Mouse (Mus musculus): ENCODE results near the gene Tmem11. TPM values are rescaled to one million over a fixed set of nuclear protein-coding genes. Genes with fewer than 3 reads are reported as not detected.

Tmem11 gene
- polyA plus RNA-seq, 1 experiment: 55.5 TPM

- Histone ChIP-seq H3K27ac (ENCODE audit: insufficient read depth, low read depth, low read length) (peak within 1 kb of the TSS; percentile 80), H3K4me1 (ENCODE audit: control insufficient read depth, insufficient read depth, insufficient read length, low read length) (peaks cover 4% of the 10 kb centered on the region; the same call in 1 of the 2 replicates), H3K27me3 (ENCODE audit: control insufficient read depth, insufficient read depth, low read length) (no peaks in the 10 kb centered on the region), H3K4me3 (ENCODE audit: low read depth, low read length) (peak within 1 kb of the TSS; percentile 70), H3K36me3 (ENCODE audit: control insufficient read depth, insufficient read depth, low read length) (no peaks in the 10 kb centered on the region)
- TF ChIP-seq POLR2A (IDR thresholded peaks at IDR 0.05; ENCODE audit: low read depth, low read length): no peak; the same call in 1 of the 2 replicates
- TF ChIP-seq CTCF (IDR thresholded peaks at IDR 0.05; ENCODE audit: extremely low read depth, insufficient read length, insufficient replicate concordance, low read depth, low read length): no peak
- WGBS: under 1% methylated on average over 34 of the region's 34 CpGs
Measured at GRCm38 (mm10) chr11:60830433-60831052, 48.5 kb downstream of the Tmem11 start, which contains the start of gene Dhrs7b. Gene Dhrs7b (plus strand): TSS chr11:60830631.

DNA sequence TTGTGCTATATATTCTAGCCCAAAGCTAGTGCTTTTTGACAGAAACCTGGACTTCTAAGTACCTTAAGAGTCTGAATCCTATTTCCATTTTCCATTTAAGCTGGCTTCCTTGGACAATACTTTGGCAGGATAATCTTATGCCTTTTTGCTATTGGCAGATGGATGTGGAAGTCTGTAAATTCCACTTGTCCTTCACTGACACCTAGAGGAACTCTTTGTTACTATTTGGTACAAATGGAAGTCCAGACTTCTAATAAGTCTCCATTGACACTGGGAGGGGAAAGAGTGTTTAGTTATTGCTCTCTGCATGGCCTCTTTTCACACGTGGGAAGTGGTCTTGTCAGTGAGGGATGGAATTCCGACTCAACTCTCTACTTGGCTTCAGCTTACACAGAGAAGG, 50.2 kb downstream of the Tmem11 start:
- no peaks in the 10 kb centered on the region for H3K27me3 ChIP-seq (ENCODE audit: control insufficient read depth, insufficient read depth, low read length)
- WGBS: 20% methylated on average over 2 of the region's 2 CpGs
- no peak overlapping the region for H3K4me3 ChIP-seq (ENCODE audit: low read depth, low read length)
- H3K4me1 ChIP-seq (ENCODE audit: control insufficient read depth, insufficient read depth, insufficient read length, low read length): peaks cover 4% of the 10 kb centered on the region; the same call in 1 of the 2 replicates
- H3K27ac ChIP-seq (ENCODE audit: insufficient read depth, low read depth, low read length): no peak overlapping the region
- TF ChIP-seq CTCF (IDR thresholded peaks at IDR 0.05; ENCODE audit: extremely low read depth, insufficient read length, insufficient replicate concordance, low read depth, low read length) (no peak), POLR2A (IDR thresholded peaks at IDR 0.05; ENCODE audit: low read depth, low read length) (no peak)
- H3K36me3 ChIP-seq (ENCODE audit: control insufficient read depth, insufficient read depth, low read length): no peaks in the 10 kb centered on the region

GRCm38 (mm10) chr11:60827241-60827945, 51.7 kb downstream of the Tmem11 start:
- 56% methylated on average over 4 of the region's 4 CpGs for WGBS
- H3K27me3 ChIP-seq (ENCODE audit: control insufficient read depth, insufficient read depth, low read length): no peaks in the 10 kb centered on the region
- no peak for TF ChIP-seq CTCF (IDR thresholded peaks at IDR 0.05; ENCODE audit: extremely low read depth, insufficient read length, insufficient replicate concordance, low read depth, low read length)
- no peak for TF ChIP-seq POLR2A (IDR thresholded peaks at IDR 0.05; ENCODE audit: low read depth, low read length)
- peaks cover 4% of the 10 kb centered on the region; the same call in 1 of the 2 replicates for H3K4me1 ChIP-seq (ENCODE audit: control insufficient read depth, insufficient read depth, insufficient read length, low read length)
- H3K36me3 ChIP-seq (ENCODE audit: control insufficient read depth, insufficient read depth, low read length): no peaks in the 10 kb centered on the region
- H3K4me3 ChIP-seq (ENCODE audit: low read depth, low read length): no peak overlapping the region
- H3K27ac ChIP-seq (ENCODE audit: insufficient read depth, low read depth, low read length): no peak overlapping the region

DNA sequence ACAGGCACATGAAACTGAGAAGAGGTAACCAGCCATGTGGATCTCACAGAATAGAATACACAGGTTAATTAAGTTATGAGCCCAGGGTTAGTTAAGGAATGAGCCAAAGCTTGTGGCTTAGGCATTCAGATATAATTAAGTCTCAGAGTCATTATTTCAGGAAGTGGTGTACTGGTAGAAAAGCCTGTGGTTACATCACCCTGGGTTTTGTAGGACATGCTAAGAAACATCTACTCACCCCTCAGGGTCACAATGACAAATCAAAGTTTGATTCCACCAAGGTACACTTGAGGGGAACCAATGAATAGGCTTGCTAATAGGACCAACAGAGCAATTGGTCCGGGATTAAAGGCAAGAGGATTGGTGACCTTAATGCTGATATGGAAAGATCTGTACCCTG, 52.4 kb downstream of the Tmem11 start:
- WGBS: 41% methylated on average over 1 of the region's 1 CpGs
- no peak for TF ChIP-seq POLR2A (IDR thresholded peaks at IDR 0.05; ENCODE audit: low read depth, low read length)
- TF ChIP-seq CTCF (IDR thresholded peaks at IDR 0.05; ENCODE audit: extremely low read depth, insufficient read length, insufficient replicate concordance, low read depth, low read length): no peak
- H3K4me1 ChIP-seq (ENCODE audit: control insufficient read depth, insufficient read depth, insufficient read length, low read length): peaks cover 4% of the 10 kb centered on the region; the same call in 1 of the 2 replicates
- H3K4me3 ChIP-seq (ENCODE audit: low read depth, low read length): no peak overlapping the region
- no peaks in the 10 kb centered on the region for H3K27me3 ChIP-seq (ENCODE audit: control insufficient read depth, insufficient read depth, low read length)
- H3K36me3 ChIP-seq (ENCODE audit: control insufficient read depth, insufficient read depth, low read length): no peaks in the 10 kb centered on the region
- H3K27ac ChIP-seq (ENCODE audit: insufficient read depth, low read depth, low read length): no peak overlapping the region

DNA sequence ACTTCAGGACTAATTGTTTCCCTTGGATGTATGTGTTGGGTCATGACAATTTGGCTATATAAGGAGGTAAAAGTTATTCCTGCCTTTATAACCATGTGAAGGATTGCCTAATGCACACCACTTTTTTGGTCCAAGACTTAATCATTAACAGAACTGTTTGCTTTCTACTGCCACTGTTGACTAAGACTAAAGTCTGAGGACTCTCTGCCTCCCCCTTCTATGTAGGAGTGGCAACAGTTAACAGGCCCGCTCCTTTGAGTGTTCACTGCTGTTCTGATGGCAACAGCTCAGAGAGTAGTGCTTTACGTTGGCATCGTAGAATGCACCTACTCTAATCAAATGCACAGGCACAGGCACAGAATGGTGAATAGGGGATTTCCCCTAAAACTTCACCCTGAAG, 53.9 kb downstream of the Tmem11 start:
- no peak for TF ChIP-seq CTCF (IDR thresholded peaks at IDR 0.05; ENCODE audit: extremely low read depth, insufficient read length, insufficient replicate concordance, low read depth, low read length)
- no peak for TF ChIP-seq POLR2A (IDR thresholded peaks at IDR 0.05; ENCODE audit: low read depth, low read length)
- 19% methylated on average over 3 of the region's 3 CpGs for WGBS
- H3K36me3 ChIP-seq (ENCODE audit: control insufficient read depth, insufficient read depth, low read length): no peaks in the 10 kb centered on the region
- no peaks in the 10 kb centered on the region for H3K27me3 ChIP-seq (ENCODE audit: control insufficient read depth, insufficient read depth, low read length)
- no peaks in the 10 kb centered on the region; the same call in 1 of the 2 replicates for H3K4me1 ChIP-seq (ENCODE audit: control insufficient read depth, insufficient read depth, insufficient read length, low read length)
- H3K27ac ChIP-seq (ENCODE audit: insufficient read depth, low read depth, low read length): peak overlapping the region; percentile 53
- no peak overlapping the region for H3K4me3 ChIP-seq (ENCODE audit: low read depth, low read length)

- Histone ChIP-seq H3K4me1 (ENCODE audit: control insufficient read depth, insufficient read depth, insufficient read length, low read length) (no peaks in the 10 kb centered on the region; the same call in 1 of the 2 replicates), H3K4me3 (ENCODE audit: low read depth, low read length) (no peak overlapping the region), H3K27ac (ENCODE audit: insufficient read depth, low read depth, low read length) (no peak overlapping the region), H3K27me3 (ENCODE audit: control insufficient read depth, insufficient read depth, low read length) (no peaks in the 10 kb centered on the region), H3K36me3 (ENCODE audit: control insufficient read depth, insufficient read depth, low read length) (no peaks in the 10 kb centered on the region)
- TF ChIP-seq CTCF (IDR thresholded peaks at IDR 0.05; ENCODE audit: extremely low read depth, insufficient read length, insufficient replicate concordance, low read depth, low read length) (no peak), POLR2A (IDR thresholded peaks at IDR 0.05; ENCODE audit: low read depth, low read length) (no peak)
- WGBS: 73% methylated on average over 2 of the region's 2 CpGs
Measured at GRCm38 (mm10) chr11:60823771-60824170, 55.3 kb downstream of the Tmem11 start.

- no peak overlapping the region for H3K4me3 ChIP-seq (ENCODE audit: low read depth, low read length)
- H3K4me1 ChIP-seq (ENCODE audit: control insufficient read depth, insufficient read depth, insufficient read length, low read length): no peaks in the 10 kb centered on the region
- TF ChIP-seq CTCF (IDR thresholded peaks at IDR 0.05; ENCODE audit: extremely low read depth, insufficient read length, insufficient replicate concordance, low read depth, low read length) (no peak), POLR2A (IDR thresholded peaks at IDR 0.05; ENCODE audit: low read depth, low read length) (no peak)
- H3K36me3 ChIP-seq (ENCODE audit: control insufficient read depth, insufficient read depth, low read length): no peaks in the 10 kb centered on the region
- H3K27me3 ChIP-seq (ENCODE audit: control insufficient read depth, insufficient read depth, low read length): no peaks in the 10 kb centered on the region; the same call in 1 of the 2 replicates
- WGBS: 59% methylated on average over 5 of the region's 5 CpGs
- H3K27ac ChIP-seq (ENCODE audit: insufficient read depth, low read depth, low read length): no peak overlapping the region
Measured at GRCm38 (mm10) chr11:60816398-60816797, 62.7 kb downstream of the Tmem11 start.

Other genes starting within 250 kb of the Tmem11 start
- gene Llgl1, start 179.5 kb downstream of the Tmem11 start, polyA plus RNA-seq (2012; rRNA removed): 18.9 and 32.4 TPM in 2 replicates
- 130 and 350 TPM in 2 replicates for gene Flii, start 152.0 kb downstream of the Tmem11 start, polyA plus RNA-seq (2012; rRNA removed)
- 9.3 and 9.5 TPM in 2 replicates for gene Mief2, start 150.9 kb downstream of the Tmem11 start, polyA plus RNA-seq (2012; rRNA removed)
- 3.0 and 4.7 TPM in 2 replicates for gene Top3a, start 101.9 kb downstream of the Tmem11 start, polyA plus RNA-seq (2012; rRNA removed)
- gene Smcr8, start 101.7 kb downstream of the Tmem11 start, polyA plus RNA-seq (2012; rRNA removed): 3.8 and 5.8 TPM in 2 replicates
- gene Shmt1, start 67.6 kb downstream of the Tmem11 start, polyA plus RNA-seq (2012; rRNA removed): 9.7 and 15.3 TPM in 2 replicates
- 17.7 and 34.1 TPM in 2 replicates for gene Dhrs7b, start 48.6 kb downstream of the Tmem11 start, polyA plus RNA-seq (2012; rRNA removed)
- 7.1 and 13.2 TPM in 2 replicates for gene Natd1, start 35.5 kb upstream of the Tmem11 start, polyA plus RNA-seq (2012; rRNA removed)
- gene Map2k3, start 52.8 kb upstream of the Tmem11 start, polyA plus RNA-seq (2012; rRNA removed): 71.6 and 98.9 TPM in 2 replicates
- gene Kcnj12, start 143.3 kb upstream of the Tmem11 start, polyA plus RNA-seq (2012; rRNA removed): 0.81 and 1.0 TPM in 2 replicates
- gene Tnfrsf13b, start 247.5 kb upstream of the Tmem11 start, polyA plus RNA-seq (2012; rRNA removed): 12.2 and 30.8 TPM in 2 replicates